Mouse (Mus musculus) liver, adult 2 months (tissue): ENCODE measurements around the gene Cyp2d9. TPM values are rescaled to one million over a fixed set of nuclear protein-coding genes. Genes with fewer than 3 reads are reported as not detected.
"Not testable (repeated sequence)": the region's sequence is repeated elsewhere in the genome, so short reads cannot be mapped to it uniquely, and the experiment has no call there.

Source experiments
- DNase-seq: peaks from one replicate; pipeline ENCODE4 v3.0.0-alpha.2; 2011; ENCODE audit warnings: low read depth, low spot score; ENCODE audit errors: extremely low read depth
- H3K27ac ChIP-seq: fragments of 200-500 bp; replicated peaks from 2 replicates; pipeline ENCODE4 v1.5.1; 2012; ENCODE audit warnings: low read depth, mild to moderate bottlenecking, control low read depth, inconsistent platforms, low read length; ENCODE audit not compliant: insufficient read depth
- H3K27me3 ChIP-seq: fragments of 200-500 bp; 2 replicates; pipeline ENCODE4 v1.6.1; 2012; ENCODE audit warnings: mild to moderate bottlenecking, moderate library complexity, low read length, inconsistent platforms; ENCODE audit not compliant: control insufficient read depth, insufficient read depth
- H3K36me3 ChIP-seq: fragments of 200-500 bp; 2 replicates; pipeline ENCODE4 v1.6.1; 2012; ENCODE audit warnings: low read length, inconsistent platforms; ENCODE audit not compliant: control insufficient read depth, insufficient read depth
- H3K4me1 ChIP-seq: fragments of 200-500 bp; 2 replicates; pipeline ENCODE4 v1.6.1; 2011; ENCODE audit warnings: low read length; ENCODE audit not compliant: control insufficient read depth, insufficient read depth
- H3K4me3 ChIP-seq: fragments of 200-500 bp; 2 replicates; pipeline ENCODE4 v1.5.1; 2011; ENCODE audit warnings: low read depth, mild to moderate bottlenecking, control low read depth, low read length, moderate library complexity; ENCODE audit not compliant: insufficient read depth
- H3K79me2 ChIP-seq: fragments of 200-500 bp; 2 replicates; pipeline ENCODE4 v1.6.1; 2012; ENCODE audit warnings: inconsistent platforms, mild to moderate bottlenecking, low read length, moderate library complexity; ENCODE audit not compliant: control insufficient read depth, insufficient read depth
- H3K9ac ChIP-seq: fragments of 200-500 bp; 2 replicates; pipeline ENCODE4 v1.6.1; 2012; ENCODE audit warnings: low read depth, mild to moderate bottlenecking, control low read depth, inconsistent platforms, low read length
- CTCF ChIP-seq: fragments of 200-500 bp; IDR thresholded peaks from 2 replicates; pipeline ENCODE4 v1.5.1; 2011; ENCODE audit warnings: low read depth, low read length, control low read depth
- POLR2A ChIP-seq: fragments of 200-500 bp; IDR thresholded peaks from 2 replicates; pipeline ENCODE4 v1.6.1; 2011; ENCODE audit warnings: low read length, control low read depth; ENCODE audit not compliant: insufficient read depth; ENCODE audit errors: extremely low read depth
- WGBS: fragments of 180-500 bp; shearing (Covaris S2); methylation state at CpG from one replicate; pipeline ENCODE4 v1.1.7; 2018; 5-methylcytosine and 5-hydroxymethylcytosine counted together
- polyA plus RNA-seq: library from polyadenylated mRNA; depleted of rRNA; stranded (reverse); fragments of >200 nt; gene quantifications from 2 replicates; pipeline ENCODE4 v1.2.3, GENCODE M21; 2012; rRNA removed
- total RNA-seq: library from RNA; depleted of rRNA; stranded (reverse); fragments of >200 nt; gene quantifications from 2 replicates; pipeline ENCODE4 v1.2.3, GENCODE M21; 2014; rRNA removed

Cyp2d9 gene
- total RNA-seq = 46.2 and 99.8 TPM in 2 replicates
- polyA plus RNA-seq = 103 and 162 TPM in 2 replicates

GRCm38 (mm10) chr15:82433137-82433536 lies at the start of gene Cyp2d9:
Cyp2d9 (plus strand) TSS chr15:82433437.
- no peak within 1 kb of the TSS for H3K9ac ChIP-seq
- TF ChIP-seq POLR2A = no peak
- TF ChIP-seq CTCF = no peak
- DNase-seq = peak; percentile 30
- H3K4me1 ChIP-seq = peaks cover 16% of the 10 kb centered on the region
- no peaks in the 10 kb centered on the region for H3K27me3 ChIP-seq
- no peak within 1 kb of the TSS for H3K4me3 ChIP-seq
- no peaks in the 10 kb centered on the region for H3K36me3 ChIP-seq
- H3K27ac ChIP-seq = peak within 1 kb of the TSS; percentile 57
- H3K79me2 ChIP-seq = no peaks in the 10 kb centered on the region

GRCm38 (mm10) chr15:82385729-82386128 lies 47.5 kb upstream of the Cyp2d9 start:
- H3K79me2 ChIP-seq = no peaks in the 10 kb centered on the region
- 28% methylated on average over 2 of the region's 2 CpGs for whole genome bisulfite sequencing
- H3K4me1 ChIP-seq = peaks cover 15% of the 10 kb centered on the region
- no peaks in the 10 kb centered on the region for H3K36me3 ChIP-seq
- no peaks in the 10 kb centered on the region for H3K27me3 ChIP-seq
- DNase-seq = peak; percentile 79
- peak overlapping the region; percentile 76 for H3K27ac ChIP-seq
- TF ChIP-seq POLR2A (no peak), CTCF (no peak)
- no peak overlapping the region for H3K9ac ChIP-seq
- H3K4me3 ChIP-seq = no peak overlapping the region

GRCm38 (mm10) chr15:82389916-82390315 lies 43.3 kb upstream of the Cyp2d9 start:
- not testable (repeated sequence) for H3K27ac ChIP-seq, DNase-seq, H3K9ac ChIP-seq, H3K79me2 ChIP-seq, H3K36me3 ChIP-seq, H3K4me3 ChIP-seq, H3K27me3 ChIP-seq
- WGBS = 85% methylated on average over 10 of the region's 10 CpGs
- H3K4me1 ChIP-seq = peaks cover 24% of the 10 kb centered on the region

- H3K4me3 ChIP-seq, DNase-seq: not testable (repeated sequence)
- 79% methylated on average over 2 of the region's 2 CpGs for WGBS
Measured at GRCm38 (mm10) chr15:82393922-82394321, 39.3 kb upstream of the Cyp2d9 start, which contains the start of gene Cyp2d11. Cyp2d11 (minus strand) TSS chr15:82394022.

GRCm38 (mm10) chr15:82395955-82396354 lies 37.3 kb upstream of the Cyp2d9 start:
- not testable (repeated sequence) for H3K27me3 ChIP-seq, H3K4me3 ChIP-seq, H3K79me2 ChIP-seq, H3K9ac ChIP-seq, H3K36me3 ChIP-seq
- WGBS = 19% methylated on average over 3 of the region's 3 CpGs
- Histone ChIP-seq H3K27ac (peak overlapping the region; percentile 83), H3K4me1 (peaks cover 20% of the 10 kb centered on the region)
- peak; percentile 92 for DNase-seq

More at GRCm38 (mm10) chr15:82393922-82394321, 39.3 kb upstream of the Cyp2d9 start, which contains the start of gene Cyp2d11:
- peaks cover 20% of the 10 kb centered on the region for H3K4me1 ChIP-seq
- peak within 1 kb of the TSS; percentile 74 for H3K27ac ChIP-seq
- not testable (repeated sequence) for H3K36me3 ChIP-seq, H3K27me3 ChIP-seq, H3K9ac ChIP-seq, H3K79me2 ChIP-seq

GRCm38 (mm10) chr15:82401516-82401915 lies 31.7 kb upstream of the Cyp2d9 start:
- 16% methylated on average over 2 of the region's 2 CpGs for WGBS
- H3K27ac ChIP-seq = peak overlapping the region; percentile 70
- DNase-seq = peak; percentile 79
- peaks cover 3% of the 10 kb centered on the region; the same call in 1 of the 2 replicates for H3K79me2 ChIP-seq
- TF ChIP-seq CTCF (no peak), POLR2A (no peak)
- H3K4me1 ChIP-seq = peaks cover 26% of the 10 kb centered on the region; the same call in 1 of the 2 replicates
- H3K36me3 ChIP-seq = peaks cover 18% of the 10 kb centered on the region
- no peaks in the 10 kb centered on the region for H3K27me3 ChIP-seq
- H3K9ac ChIP-seq = no peak overlapping the region
- H3K4me3 ChIP-seq = no peak overlapping the region
